Mouse (Mus musculus) 3T3-L1 (cell line): ENCODE data around the gene Edf1.
A peak's percentile ranks its signal among the peaks of the same experiment; 100 is the strongest.

ENCODE experiments used
- DNase-seq: peaks from one replicate; pipeline ENCODE4 v3.0.0-alpha.2; 2015; ENCODE audit warnings: low read depth, low spot score

Gene Edf1

DNA sequence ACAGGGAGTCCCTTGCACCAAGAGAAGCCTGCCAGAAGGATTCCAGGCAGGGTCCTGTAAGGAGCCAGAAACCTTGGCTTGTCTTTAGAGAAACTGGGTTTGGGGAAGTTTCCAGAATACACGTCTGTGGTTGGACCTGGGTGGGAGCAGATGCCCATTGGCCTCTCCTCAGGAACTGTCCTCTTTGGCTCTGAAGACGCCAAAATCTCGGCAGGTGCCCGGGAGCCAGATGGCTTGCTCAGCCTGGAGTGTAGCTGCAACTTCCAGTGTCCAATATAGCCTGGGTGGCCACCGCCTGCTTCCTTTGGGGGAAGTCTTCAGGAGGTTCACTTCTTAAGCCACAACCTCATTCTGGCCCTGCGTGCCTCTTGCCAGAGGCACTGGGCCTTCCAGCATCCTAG lies 24.3 kb downstream of the Edf1 start:
- no peak for DNase-seq

DNA sequence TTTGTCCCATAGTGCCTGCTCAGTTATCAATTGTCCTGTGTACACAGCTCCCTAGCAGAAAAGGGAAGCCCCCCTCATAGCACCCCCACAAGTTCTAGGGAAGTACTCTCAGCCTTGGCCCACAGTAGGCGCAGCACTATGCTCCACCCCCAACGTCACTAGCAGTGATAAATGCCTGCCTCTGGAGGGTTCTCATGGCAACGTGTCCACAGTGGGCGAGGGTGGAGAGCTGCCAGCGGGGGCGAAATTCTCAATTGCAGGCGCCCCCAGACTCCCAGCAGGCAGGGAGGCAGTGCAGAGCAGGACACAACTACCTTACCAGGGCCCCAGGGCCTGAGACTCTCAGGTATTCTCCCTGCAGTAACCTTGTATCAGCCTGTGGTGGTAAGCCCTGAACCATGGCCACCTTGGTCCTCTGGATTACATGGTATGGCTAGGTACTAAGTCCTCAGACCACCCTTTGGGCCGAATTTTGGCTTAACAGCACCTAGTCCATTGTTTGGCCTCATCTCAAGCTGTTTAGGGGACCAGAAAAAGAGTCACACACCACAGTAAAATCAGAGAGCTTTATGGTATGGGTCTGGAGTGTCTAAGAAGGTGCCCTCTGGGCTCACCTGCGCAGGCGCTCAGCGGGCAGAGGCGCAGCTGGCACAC lies 24.9 kb downstream of the Edf1 start:
- no peak for DNase-seq

DNA sequence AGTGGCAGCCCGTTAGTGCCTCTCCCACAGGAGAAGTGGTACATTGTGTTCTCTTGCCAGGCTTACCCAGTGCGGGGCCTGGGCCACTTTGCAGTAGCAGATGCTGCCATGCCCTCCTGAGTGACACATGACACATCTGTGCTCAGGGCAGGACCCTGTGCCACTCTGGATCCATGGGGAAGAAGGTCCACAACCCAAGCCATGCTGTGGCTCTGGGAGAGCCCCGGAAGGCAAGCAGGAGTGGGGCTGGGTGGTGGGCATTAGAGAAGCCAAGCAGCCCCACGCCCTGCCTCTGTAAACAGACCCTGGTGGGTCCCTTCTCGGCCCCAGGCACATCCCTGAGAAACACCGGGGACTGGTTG lies 25.5 kb downstream of the Edf1 start:
- DNase-seq: no peak

DNA sequence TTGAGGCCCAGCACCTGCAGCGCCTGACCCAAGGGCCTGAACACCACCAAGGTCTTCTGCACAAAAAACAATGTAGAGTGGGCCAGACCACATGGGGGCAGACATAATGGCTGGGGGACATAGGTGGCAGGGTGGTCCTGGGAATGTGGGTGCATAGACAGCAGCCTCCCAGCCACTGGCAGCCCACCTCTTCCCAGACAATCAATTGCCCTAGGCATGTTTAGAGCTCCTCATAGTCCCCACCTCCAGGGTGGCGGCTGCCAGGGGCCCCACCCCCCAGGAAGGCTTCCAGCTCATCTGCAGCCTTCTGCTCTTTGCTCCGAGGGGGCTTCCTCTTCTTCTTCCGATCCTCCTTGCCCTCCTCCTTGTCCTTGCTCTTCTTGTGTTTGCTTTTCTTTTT lies 25.9 kb downstream of the Edf1 start:
- no peak for DNase-seq

DNA sequence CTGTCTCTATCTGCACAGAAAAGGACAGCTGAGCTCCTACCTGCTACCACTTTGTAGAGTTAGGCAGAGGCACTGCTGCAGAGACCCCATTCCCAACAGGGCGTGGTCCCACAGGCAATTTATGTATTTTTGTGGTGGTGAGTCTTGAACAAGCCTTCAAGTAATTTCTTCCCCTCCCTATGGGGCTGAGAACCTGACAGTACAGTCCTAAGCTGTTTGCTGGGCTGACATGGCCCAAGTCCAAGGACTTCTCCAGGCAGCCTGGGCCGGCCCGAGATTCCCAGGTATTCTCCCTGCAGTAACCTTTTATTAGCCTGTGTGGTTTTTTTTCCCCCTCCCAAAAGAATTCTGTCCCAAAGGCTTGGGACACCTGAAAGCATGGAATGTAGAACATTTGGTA lies 26.5 kb downstream of the Edf1 start:
- DNase-seq: no peak

DNA sequence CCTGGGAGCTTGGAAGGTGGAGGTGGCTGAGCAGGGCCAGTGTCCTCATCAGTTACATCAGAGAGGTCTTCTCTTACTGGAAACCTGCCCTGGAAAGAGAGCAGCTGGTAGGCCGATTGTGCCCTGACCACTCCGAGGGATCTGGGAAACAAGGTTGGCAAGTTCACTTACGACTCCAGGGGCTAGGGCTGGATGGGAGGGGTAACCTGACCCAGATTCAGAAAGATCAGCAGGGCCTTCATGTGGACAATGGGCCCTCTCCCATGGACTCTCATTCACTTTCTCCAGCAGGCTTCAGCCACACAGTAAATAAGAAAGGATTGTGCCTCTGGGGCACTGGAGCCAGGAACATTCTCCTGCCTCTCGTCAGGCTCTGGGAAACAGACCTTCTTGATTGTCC lies 27.2 kb downstream of the Edf1 start:
- no peak for DNase-seq

DNA sequence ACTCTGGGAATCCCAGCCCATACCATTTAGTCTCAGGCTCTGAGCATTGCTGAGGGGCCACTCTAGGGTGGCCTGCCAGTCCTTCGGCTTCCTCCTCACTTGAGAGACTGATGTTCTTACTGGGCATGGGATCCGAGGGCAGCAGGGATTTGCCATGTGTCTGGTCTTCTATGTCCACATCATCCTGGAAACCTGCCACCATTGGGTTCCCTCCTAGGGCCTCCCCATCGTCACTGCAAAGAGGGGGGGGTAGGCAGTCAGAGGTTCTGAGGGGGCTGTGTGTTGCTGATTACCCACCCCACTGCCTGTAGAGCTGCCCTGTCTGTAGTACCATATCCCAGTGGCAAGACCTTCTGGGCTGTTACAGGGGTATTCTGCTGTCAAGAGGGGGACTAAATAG lies 28.0 kb downstream of the Edf1 start:
- no peak for DNase-seq

DNA sequence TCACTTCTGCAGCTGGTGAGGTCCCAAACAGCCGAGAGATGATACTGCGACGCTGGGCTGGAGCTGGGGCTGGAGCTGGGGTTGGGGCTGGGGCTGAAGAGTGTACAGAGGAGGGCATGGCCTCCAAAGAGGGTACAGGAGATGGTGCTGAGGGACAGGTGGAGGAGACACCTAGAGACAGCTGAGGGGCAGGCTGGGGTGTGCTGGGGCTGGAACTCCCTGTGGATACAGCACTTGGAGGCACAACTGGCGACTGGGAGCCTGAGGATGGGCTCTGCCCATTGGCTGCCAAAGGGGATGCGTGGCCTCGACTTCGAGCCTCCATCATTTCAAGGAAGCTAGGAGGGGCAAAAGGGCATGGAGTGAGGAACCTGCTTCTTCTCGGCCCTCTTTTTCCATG lies 29.6 kb downstream of the Edf1 start:
- no peak for DNase-seq

DNA sequence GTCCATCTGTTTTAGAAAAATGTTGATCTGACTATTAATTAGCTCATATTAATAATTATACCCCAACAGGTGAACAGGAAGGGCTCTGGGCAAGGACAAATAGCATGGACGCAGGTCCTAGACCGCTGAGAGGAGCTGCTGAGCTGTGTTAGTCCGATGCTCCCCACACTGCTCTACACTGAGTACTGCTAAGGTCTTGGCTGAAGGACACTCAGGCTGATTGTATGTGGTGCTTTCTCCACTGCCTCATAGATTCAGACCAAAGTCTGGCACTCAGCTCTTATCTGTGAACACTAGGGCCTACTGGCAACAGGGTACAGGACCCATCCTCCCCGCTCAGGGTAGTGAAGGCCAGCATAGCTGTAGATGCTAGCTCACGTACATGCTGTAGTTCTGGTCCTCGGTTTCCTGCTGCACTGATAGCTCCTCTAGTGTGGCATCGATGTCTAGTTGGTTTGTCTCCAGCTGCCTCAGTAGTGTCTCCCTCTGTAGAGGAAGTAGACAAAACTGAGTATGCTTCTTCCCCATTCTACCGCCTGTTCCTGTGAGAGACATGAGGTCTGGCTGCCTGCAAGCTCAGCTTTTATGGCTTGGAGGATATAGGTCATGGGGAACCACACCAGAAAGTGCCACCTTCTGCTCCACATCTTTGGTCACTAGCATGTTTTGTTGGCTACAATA lies 30.7 kb downstream of the Edf1 start:
- DNase-seq: no peak

DNA sequence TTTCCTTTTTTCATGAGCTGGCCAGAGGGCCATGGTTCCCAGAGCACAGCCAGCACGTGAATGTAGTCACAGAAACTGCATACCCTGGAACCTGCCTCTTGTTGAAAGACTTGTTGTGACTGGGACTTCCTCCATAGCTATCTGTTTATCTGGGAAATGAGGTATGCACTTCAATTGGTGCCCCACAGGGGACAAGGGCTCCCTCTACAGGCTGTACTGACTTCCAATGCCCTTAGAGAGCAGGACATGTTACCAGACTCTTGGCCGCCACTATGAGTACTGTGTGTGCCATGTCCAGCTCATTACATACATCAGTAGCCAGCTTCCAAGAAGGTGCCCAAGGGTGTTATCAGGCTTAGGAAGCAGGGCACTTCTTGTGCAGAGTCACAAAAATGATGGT lies 34.2 kb downstream of the Edf1 start:
- DNase-seq: peak; percentile 41

DNA sequence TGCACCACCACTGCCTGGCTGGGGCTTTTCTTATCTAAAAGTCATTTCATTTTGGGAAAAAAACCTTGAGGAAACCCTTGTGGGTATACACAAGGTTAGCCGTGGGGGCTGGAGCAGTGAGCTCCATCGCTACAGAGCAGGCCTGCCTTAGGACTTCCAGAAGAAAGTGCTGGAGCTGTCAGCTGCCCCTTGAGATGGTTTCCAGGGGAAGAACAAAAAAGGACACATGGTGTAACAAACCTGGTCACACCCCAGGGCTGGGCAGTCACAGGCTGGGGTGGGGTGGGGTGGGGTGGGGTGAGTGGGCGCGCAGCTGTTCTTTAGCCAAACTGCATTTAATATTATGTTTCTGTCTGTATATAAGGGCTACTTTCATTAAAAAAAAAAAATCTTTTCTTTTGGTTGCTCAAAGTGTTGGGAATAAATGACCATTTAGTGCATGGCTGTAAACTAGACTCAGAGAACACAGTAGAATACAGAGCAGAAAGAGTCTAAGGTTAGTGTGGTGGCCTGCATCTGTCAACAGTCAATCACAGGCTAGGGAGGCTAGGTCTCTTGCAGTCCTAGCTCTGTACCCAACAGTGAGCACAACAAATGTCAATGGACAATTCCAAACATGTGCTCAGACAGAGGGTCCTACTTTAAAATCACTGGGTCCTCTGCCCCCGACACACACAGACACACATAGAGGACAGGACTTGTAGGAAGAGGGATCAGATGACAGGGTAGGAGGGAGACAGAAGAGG lies 39.3 kb downstream of the Edf1 start:
- no peak for DNase-seq

DNA sequence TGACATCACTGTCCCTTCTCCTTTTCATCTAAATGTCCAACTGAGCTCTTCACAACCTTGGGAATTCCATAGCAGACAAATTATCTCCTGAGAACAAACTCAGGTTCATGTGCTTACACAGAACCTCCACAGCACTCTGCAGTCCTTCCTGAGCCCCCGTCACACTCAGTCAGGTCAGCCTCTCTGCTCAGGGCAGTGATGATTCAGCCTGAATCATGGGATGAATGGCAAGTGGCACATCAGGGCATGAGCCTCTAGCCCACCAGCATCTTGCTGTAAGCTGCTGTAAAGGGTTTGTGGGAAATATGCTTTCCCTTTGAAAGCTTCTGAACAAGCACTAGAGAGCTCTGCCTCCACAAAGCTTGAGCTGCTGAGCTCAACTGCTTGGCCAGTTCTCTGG lies 41.1 kb downstream of the Edf1 start:
- DNase-seq: peak; percentile 59

DNA sequence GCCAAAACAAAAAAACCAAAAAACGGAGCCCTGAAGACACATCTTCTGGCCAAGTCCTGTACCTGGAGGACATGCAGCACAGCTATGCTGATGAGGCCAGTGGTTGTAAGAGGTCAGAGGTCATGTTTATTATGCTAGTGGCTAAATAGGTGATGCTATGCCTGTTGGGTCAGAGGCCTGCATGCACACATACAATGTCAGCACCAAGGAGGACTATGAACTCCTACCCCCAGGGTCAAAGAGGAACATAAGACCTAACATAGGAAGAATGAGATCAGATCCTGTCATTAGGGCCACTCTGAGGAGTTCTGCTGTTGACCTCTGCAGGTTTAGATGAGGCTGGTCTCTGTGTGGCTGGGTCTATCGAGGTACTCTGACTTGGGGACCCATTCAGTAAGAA lies 42.4 kb downstream of the Edf1 start:
- DNase-seq: no peak

DNA sequence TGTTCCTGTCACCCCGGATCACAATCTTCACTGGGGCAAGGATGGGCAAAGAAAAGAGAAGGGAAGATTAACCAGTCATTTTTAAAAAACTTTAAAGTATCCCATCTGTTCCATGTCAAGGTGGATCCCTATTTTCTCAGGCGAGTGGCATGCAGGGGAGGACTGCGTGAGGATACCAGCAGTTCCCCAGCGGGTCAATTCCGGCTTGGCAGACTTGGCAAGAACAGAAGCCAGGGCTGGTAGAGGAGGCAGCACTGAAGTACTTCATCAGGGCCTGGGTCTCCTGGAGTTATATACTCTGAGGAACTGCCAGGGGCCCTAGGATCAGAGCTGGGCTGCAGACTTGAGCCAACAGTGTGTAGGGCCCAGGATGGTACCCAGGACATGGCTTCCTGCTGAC lies 44.9 kb downstream of the Edf1 start:
- DNase-seq: no peak

DNA sequence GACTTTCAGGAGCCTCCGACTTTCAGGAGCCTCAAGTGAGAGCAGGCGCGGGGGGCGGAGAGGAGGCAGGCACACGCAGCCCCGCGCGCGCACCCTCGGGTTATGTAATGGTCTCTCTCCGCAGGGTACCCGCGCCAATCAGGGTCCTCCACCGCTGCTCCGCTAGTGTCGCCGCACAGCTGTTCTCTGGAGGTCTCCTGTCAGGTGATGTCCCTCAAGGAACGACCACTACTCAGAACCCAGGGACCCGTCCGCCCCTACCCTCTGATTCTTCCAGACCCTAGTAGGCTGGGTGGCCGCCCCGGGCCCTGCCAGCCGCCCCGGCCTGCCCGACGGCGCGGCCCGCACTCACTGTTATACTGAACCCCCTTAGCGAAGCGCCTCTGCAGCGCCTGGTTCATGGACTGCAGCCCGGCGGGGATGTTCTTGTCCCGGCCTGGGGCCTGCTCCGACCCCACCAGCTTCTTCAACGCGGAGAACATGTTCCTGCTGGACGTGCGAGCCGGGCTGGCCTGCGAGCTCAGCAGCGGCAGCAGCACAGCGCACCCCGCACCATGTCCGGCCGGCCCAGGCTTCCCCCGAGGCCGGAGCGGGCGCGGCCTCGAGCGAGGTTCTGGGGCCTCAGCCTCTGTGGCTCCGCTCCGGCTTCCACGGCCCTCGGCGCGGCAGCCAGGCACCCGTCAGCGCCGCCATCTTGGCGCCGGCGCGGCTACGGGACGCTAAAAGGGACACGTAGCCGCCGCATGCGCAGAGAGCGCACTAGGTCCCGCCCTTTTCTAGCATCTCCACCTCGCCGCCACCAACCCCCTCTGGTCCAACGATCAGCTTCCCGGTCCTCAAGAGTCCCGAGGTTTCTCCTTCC lies 50.3 kb downstream of the Edf1 start, which contains the start of gene Rabl6:
Rabl6 (minus strand) TSS at position 761 of the 862 bp plus-strand sequence.
- DNase-seq: peak; percentile 89

DNA sequence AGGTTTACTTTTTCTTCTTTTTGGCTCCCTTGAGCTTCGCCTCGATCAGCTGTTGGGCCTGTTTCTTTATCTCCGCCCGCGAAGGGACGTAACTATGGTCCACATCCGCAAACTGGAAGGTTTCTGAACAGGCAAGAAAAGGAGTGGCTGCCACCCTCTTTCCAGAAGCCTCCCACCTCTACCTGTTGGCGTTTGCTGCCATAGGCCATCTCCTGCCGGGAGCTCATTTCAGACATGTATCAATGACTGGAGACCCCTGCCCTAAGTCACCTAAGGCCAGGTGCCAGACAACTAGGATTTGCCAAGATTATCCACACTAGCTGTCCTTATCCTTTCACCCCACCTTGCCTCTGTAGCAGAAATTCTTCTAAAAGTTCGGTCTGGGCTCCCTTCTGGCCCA lies 51.0 kb downstream of the Edf1 start:
- DNase-seq: no peak
